Mouse (Mus musculus) MEL (cell line): Measurements from ENCODE around the gene P2rx3. TPM values are rescaled to one million over a fixed set of nuclear protein-coding genes. Genes with fewer than 3 reads are reported as not detected.

Source experiments
- DNase-seq: peaks from one replicate; pipeline ENCODE4 v3.0.0; 2011; ENCODE audit warnings: low read depth, low spot score
- H3K27ac ChIP-seq: 2 replicates; pipeline ENCODE4 v1.5.1; 2012; ENCODE audit warnings: low read depth, mild to moderate bottlenecking, control low read depth, low read length, moderate library complexity; ENCODE audit not compliant: control insufficient read depth
- H3K27me3 ChIP-seq, 2 experiments: fragments of 150-350 bp in 1 of 2; sonication (generic) in 1 of 2; 2 replicates each; pipeline ENCODE4 v1.6.1; 2012; ENCODE audit warnings: low read length in 2 of 2, mild to moderate bottlenecking in 2 of 2, improper control_type of control experiment in 1 of 2, moderate library complexity in 1 of 2; ENCODE audit not compliant: insufficient read depth in 2 of 2, control insufficient read depth in 1 of 2
- H3K36me3 ChIP-seq, 2 experiments: 2 replicates each; pipeline ENCODE4 v1.6.1; 2012 to 2014; ENCODE audit warnings: low read length in 2 of 2, improper control_type of control experiment in 1 of 2, inconsistent platforms in 1 of 2, mild to moderate bottlenecking in 1 of 2; ENCODE audit not compliant: insufficient read depth in 2 of 2, control insufficient read depth in 1 of 2
- H3K4me1 ChIP-seq, 2 experiments: fragments of 150-350 bp in 1 of 2; sonication (generic) in 1 of 2; 2 replicates each; pipeline ENCODE4 v1.6.1; 2012; ENCODE audit warnings: low read length in 2 of 2, improper control_type of control experiment in 1 of 2, mild to moderate bottlenecking in 1 of 2; ENCODE audit not compliant: insufficient read depth in 2 of 2, control insufficient read depth in 1 of 2
- H3K4me3 ChIP-seq, 2 experiments: fragments of 150-350 bp in 1 of 2; sonication (generic) in 1 of 2; 2 replicates each; pipeline ENCODE4 v1.5.1; 2012; ENCODE audit warnings: low read depth in 2 of 2, low read length in 2 of 2, mild to moderate bottlenecking in 2 of 2, moderate library complexity in 2 of 2, control low read depth in 1 of 2, improper control_type of control experiment in 1 of 2; ENCODE audit not compliant: control insufficient read depth in 1 of 2, insufficient read depth in 1 of 2
- H3K79me2 ChIP-seq: 2 replicates; pipeline ENCODE4 v1.6.1; 2012; ENCODE audit warnings: mild to moderate bottlenecking, low read length, moderate library complexity; ENCODE audit not compliant: control insufficient read depth, poor library complexity, insufficient read depth
- H3K9ac ChIP-seq: 2 replicates; pipeline ENCODE4 v1.6.1; 2012; ENCODE audit warnings: low read depth, mild to moderate bottlenecking, control low read depth, low read length, moderate library complexity; ENCODE audit not compliant: control insufficient read depth, poor library complexity, severe bottlenecking
- H3K9me3 ChIP-seq: fragments of 150-350 bp; sonication (generic); replicated peaks from 2 replicates; pipeline ENCODE4 v1.6.1; 2012; ENCODE audit warnings: mild to moderate bottlenecking, low read length, improper control_type of control experiment, moderate library complexity; ENCODE audit not compliant: insufficient read depth
- BHLHE40 ChIP-seq: IDR thresholded peaks from 2 replicates; pipeline ENCODE4 v1.6.1; 2012; ENCODE audit warnings: low read depth, mild to moderate bottlenecking, inconsistent platforms, low read length, improper control_type of control experiment, borderline replicate concordance
- CHD1 ChIP-seq: IDR thresholded peaks from 2 replicates; pipeline ENCODE4 v1.6.1; 2012; ENCODE audit warnings: low read depth, mild to moderate bottlenecking, inconsistent platforms, low read length, improper control_type of control experiment
- CHD2 ChIP-seq: IDR thresholded peaks from 2 replicates; pipeline ENCODE4 v1.6.1; 2011; ENCODE audit warnings: low read length, improper control_type of control experiment
- CTCF ChIP-seq, 3 experiments: IDR thresholded peaks in 2 of 3; conservative IDR thresholded peaks in 1 of 3; 2 replicates each; pipeline ENCODE4 v1.5.1; 2011 to 2012; ENCODE audit warnings: low read length in 3 of 3, low read depth in 2 of 3, mild to moderate bottlenecking in 2 of 3, improper control_type of control experiment in 1 of 3, inconsistent platforms in 1 of 3, mixed read lengths in 1 of 3, moderate library complexity in 1 of 3; ENCODE audit not compliant: control insufficient read depth in 1 of 3, insufficient read depth in 1 of 3, poor library complexity in 1 of 3, severe bottlenecking in 1 of 3
- ELF1 ChIP-seq: IDR thresholded peaks from 2 replicates; pipeline ENCODE4 v1.6.1; 2014; ENCODE audit warnings: low read depth, mild to moderate bottlenecking, inconsistent platforms, low read length, improper control_type of control experiment, moderate library complexity
- EP300 ChIP-seq, 2 experiments: IDR thresholded peaks; 2 replicates each; pipeline ENCODE4 v1.6.1; 2011; ENCODE audit warnings: improper control_type of control experiment in 2 of 2, low read length in 2 of 2, low read depth in 1 of 2, mild to moderate bottlenecking in 1 of 2
- GABPA ChIP-seq: IDR thresholded peaks from 2 replicates; pipeline ENCODE4 v1.6.1; 2012; ENCODE audit warnings: low read depth, mild to moderate bottlenecking, inconsistent platforms, low read length, improper control_type of control experiment, moderate library complexity
- GATA1 ChIP-seq: IDR thresholded peaks from 2 replicates; pipeline ENCODE4 v1.6.1; 2011; ENCODE audit warnings: low read depth, low read length, improper control_type of control experiment
- HCFC1 ChIP-seq: IDR thresholded peaks from 2 replicates; pipeline ENCODE4 v1.6.1; 2012; ENCODE audit warnings: low read depth, mild to moderate bottlenecking, inconsistent platforms, low read length, improper control_type of control experiment, moderate library complexity
- MAX ChIP-seq: IDR thresholded peaks from 2 replicates; pipeline ENCODE4 v1.6.1; 2011; ENCODE audit warnings: low read length, improper control_type of control experiment
- MAZ ChIP-seq: IDR thresholded peaks from 2 replicates; pipeline ENCODE4 v1.6.1; 2012; ENCODE audit warnings: low read depth, mild to moderate bottlenecking, inconsistent platforms, low read length, improper control_type of control experiment
- MEF2A ChIP-seq: IDR thresholded peaks from 2 replicates; pipeline ENCODE4 v1.6.1; 2014; ENCODE audit warnings: low read depth, mild to moderate bottlenecking, inconsistent platforms, low read length, improper control_type of control experiment; ENCODE audit not compliant: poor library complexity, insufficient replicate concordance, severe bottlenecking; ENCODE audit errors: extremely low read depth
- MYC ChIP-seq: IDR thresholded peaks from 2 replicates; pipeline ENCODE4 v1.6.1; 2011; ENCODE audit warnings: low read depth, mild to moderate bottlenecking, low read length, improper control_type of control experiment, moderate library complexity
- NELFE ChIP-seq: IDR thresholded peaks from 2 replicates; pipeline ENCODE4 v1.6.1; 2011; ENCODE audit warnings: low read depth, low read length, improper control_type of control experiment
- POLR2AphosphoS5 ChIP-seq: IDR thresholded peaks from 2 replicates; pipeline ENCODE4 v1.6.1; 2012; ENCODE audit warnings: low read depth, borderline replicate concordance, mild to moderate bottlenecking, inconsistent platforms, low read length, moderate library complexity, mixed read lengths
- RAD21 ChIP-seq: IDR thresholded peaks from 2 replicates; pipeline ENCODE4 v1.6.1; 2011; ENCODE audit warnings: mild to moderate bottlenecking, low read depth, low read length, improper control_type of control experiment
- RCOR1 ChIP-seq: IDR thresholded peaks from 2 replicates; pipeline ENCODE4 v1.6.1; 2012; ENCODE audit warnings: low read depth, mild to moderate bottlenecking, inconsistent platforms, low read length, improper control_type of control experiment
- SIN3A ChIP-seq: IDR thresholded peaks from 2 replicates; pipeline ENCODE4 v1.6.1; 2012; ENCODE audit warnings: low read length, improper control_type of control experiment, inconsistent platforms
- TBP ChIP-seq: IDR thresholded peaks from 2 replicates; pipeline ENCODE4 v1.8.0; 2011; ENCODE audit warnings: low read depth, low read length, improper control_type of control experiment
- TCF12 ChIP-seq: IDR thresholded peaks from 2 replicates; pipeline ENCODE4 v1.6.1; 2014; ENCODE audit warnings: low read depth, mild to moderate bottlenecking, inconsistent platforms, low read length, improper control_type of control experiment, moderate library complexity
- UBTF ChIP-seq: IDR thresholded peaks from 2 replicates; pipeline ENCODE4 v1.6.1; 2012; ENCODE audit warnings: low read depth, mild to moderate bottlenecking, inconsistent platforms, low read length, improper control_type of control experiment, moderate library complexity, borderline replicate concordance; ENCODE audit not compliant: insufficient read depth
- USF1 ChIP-seq: IDR thresholded peaks from 2 replicates; pipeline ENCODE4 v1.6.1; 2014; ENCODE audit warnings: low read depth, mild to moderate bottlenecking, inconsistent platforms, low read length, improper control_type of control experiment, moderate library complexity
- USF2 ChIP-seq, 2 experiments: IDR thresholded peaks; 2 replicates each; pipeline ENCODE4 v1.6.1; 2011 to 2012; ENCODE audit warnings: improper control_type of control experiment in 2 of 2, low read length in 2 of 2, borderline replicate concordance in 1 of 2, inconsistent platforms in 1 of 2, low read depth in 1 of 2, mild to moderate bottlenecking in 1 of 2; ENCODE audit not compliant: insufficient read depth in 1 of 2
- ZKSCAN1 ChIP-seq: IDR thresholded peaks from 2 replicates; pipeline ENCODE4 v1.6.1; 2012; ENCODE audit warnings: low read depth, mild to moderate bottlenecking, inconsistent platforms, low read length, improper control_type of control experiment, moderate library complexity
- ZMIZ1 ChIP-seq: IDR thresholded peaks from 2 replicates; pipeline ENCODE4 v1.6.1; 2012; ENCODE audit warnings: low read depth, mild to moderate bottlenecking, inconsistent platforms, low read length, improper control_type of control experiment, moderate library complexity
- polyA plus RNA-seq, 2 experiments: library from polyadenylated mRNA; stranded (reverse) in 1 of 2; unstranded in 1 of 2; fragments of >175 nt in 1 of 2; fragments of >200 nt in 1 of 2; gene quantifications; 2 replicates each; pipeline versions ENCODE4 v1.2.1 to v1.2.4; 2012; ENCODE audit warnings: low replicate concordance in 2 of 2, low read depth in 1 of 2; ENCODE audit not compliant: insufficient read length in 2 of 2, insufficient read depth in 1 of 2, missing spikeins in 1 of 2
- total RNA-seq: library from RNA; depleted of rRNA; stranded (reverse); fragments of 300-350 nt; gene quantifications from 2 replicates; pipeline ENCODE4 v1.2.3, GENCODE M21; 2012

The P2rx3 gene
- total and polyA plus RNA-seq, 3 experiments = 0.36 TPM; not detected in 2

DNA sequence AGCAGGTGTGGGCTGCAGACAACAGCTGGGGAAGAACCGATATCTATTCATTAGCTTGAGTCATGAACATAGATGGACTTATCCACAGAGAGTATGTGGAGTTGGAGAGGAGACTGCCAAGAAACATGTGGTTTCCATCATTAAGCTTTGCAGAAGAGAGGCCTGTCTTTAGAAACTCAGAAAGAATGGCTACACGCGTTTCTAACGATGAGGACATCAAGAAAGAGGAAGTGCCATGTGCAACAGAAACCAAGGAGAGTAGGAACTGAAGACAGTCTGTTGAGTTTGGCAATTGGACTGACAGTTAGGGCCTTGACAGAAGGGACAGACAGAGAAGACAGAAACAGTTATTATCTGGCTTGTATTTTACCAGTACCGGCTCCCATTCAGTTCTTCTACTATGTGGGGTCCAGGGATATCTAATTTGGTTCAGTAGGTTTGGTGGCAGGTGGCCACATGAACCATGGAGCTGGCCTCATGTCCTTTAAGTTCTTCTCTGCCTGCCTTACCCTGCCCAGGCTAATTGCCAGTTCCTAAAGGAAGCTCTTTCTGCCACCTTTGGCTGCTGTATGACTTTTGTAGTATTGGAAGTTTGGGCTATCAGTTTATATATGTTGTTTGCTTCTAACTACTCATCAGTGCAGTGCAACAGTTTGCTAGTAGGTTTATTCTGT, 69.8 kb downstream of the P2rx3 start (continued):
- TF ChIP-seq UBTF (no peak), MAZ (peak; percentile 11; the same call in 1 of the 2 replicates), RAD21 (no peak; the same call in 1 of the 2 replicates), ELF1 (no peak), ZKSCAN1 (no peak), ZMIZ1 (no peak), TCF12 (peak; percentile 38; the same call in 1 of the 2 replicates), MEF2A (no peak), EP300 (IDR thresholded peaks at IDR 0.05; ENCODE audit: low read depth in 1 of 2, low read length in 2 of 2) (peak; percentile 50 to 51; a peak in 2 of 4 replicates), GATA1 (no peak), BHLHE40 (no peak), RCOR1 (peak; percentile 49; the same call in 1 of the 2 replicates), NELFE (peak; percentile 37), USF1 (no peak), CTCF (IDR thresholded peaks at IDR 0.05 in 2 of 3, conservative IDR thresholded peaks at IDR 0.05 in 1 of 3; ENCODE audit: control insufficient read depth in 1 of 3, insufficient read depth in 1 of 3, low read depth in 2 of 3, low read length in 3 of 3, poor library complexity in 1 of 3, severe bottlenecking in 1 of 3) (no peak), MYC (peak; percentile 89), SIN3A (peak; percentile 58), CHD2 (no peak), TBP (0 out of 2 replicates have a peak, but pooled peaks have one; percentile 41), MAX (peak; percentile 85)

GRCm38 (mm10) chr2:84964111-84964801, 73.0 kb downstream of the P2rx3 start:
- no peaks in the 10 kb centered on the region for H3K27me3 ChIP-seq
- H3K4me3 ChIP-seq = no peak overlapping the region
- DNase-seq = no peak
- H3K4me1 ChIP-seq = peaks cover 3 to 6% of the 10 kb centered on the region in 2 experiments; a peak in 3 of 4 replicates
- peaks cover 0 to 8% of the 10 kb centered on the region in 2 experiments; a peak in 2 of 4 replicates for H3K36me3 ChIP-seq
- H3K9me3 ChIP-seq = no peaks in the 10 kb centered on the region
- no peak for TF ChIP-seq RAD21
- no peak for TF ChIP-seq GABPA
- no peak for TF ChIP-seq MYC
- no peak for TF ChIP-seq MEF2A
- TF ChIP-seq HCFC1 = no peak
- TF ChIP-seq TBP = no peak
- TF ChIP-seq CTCF (IDR thresholded peaks at IDR 0.05 in 2 of 3, conservative IDR thresholded peaks at IDR 0.05 in 1 of 3; ENCODE audit: control insufficient read depth in 1 of 3, insufficient read depth in 1 of 3, low read depth in 2 of 3, low read length in 3 of 3, poor library complexity in 1 of 3, severe bottlenecking in 1 of 3) = no peak
- no peak for TF ChIP-seq USF2 (IDR thresholded peaks at IDR 0.05; ENCODE audit: borderline replicate concordance in 1 of 2, insufficient read depth in 1 of 2, low read depth in 1 of 2, low read length in 2 of 2)
- TF ChIP-seq POLR2AphosphoS5 = no peak
- TF ChIP-seq GATA1 = no peak
- TF ChIP-seq ZMIZ1 = no peak
- TF ChIP-seq CHD1 = no peak
- TF ChIP-seq EP300 (IDR thresholded peaks at IDR 0.05; ENCODE audit: low read depth in 1 of 2, low read length in 2 of 2) = no peak
- H3K27ac ChIP-seq = no peak overlapping the region
- H3K9ac ChIP-seq = no peak overlapping the region
- no peaks in the 10 kb centered on the region for H3K79me2 ChIP-seq
